Mouse (Mus musculus): ENCODE data around the gene Fanci.
A peak's percentile ranks its signal among the peaks of the same experiment; 100 is the strongest.

Fanci gene

GRCm38 (mm10) chr7:79463376-79464077 is 71.8 kb downstream of the Fanci start:
- DNase-seq (ENCODE audit: low read depth in 2 of 2, low spot score in 2 of 2), result no peak

- no peak for DNase-seq (ENCODE audit: low read depth in 2 of 2, low spot score in 2 of 2)
Measured at GRCm38 (mm10) chr7:79464776-79465420, 73.2 kb downstream of the Fanci start.

GRCm38 (mm10) chr7:79465461-79466044 is 73.8 kb downstream of the Fanci start:
- DNase-seq (ENCODE audit: low read depth in 2 of 2, low spot score in 2 of 2), result no peak

- peak; percentile 100 for DNase-seq (ENCODE audit: low read depth in 2 of 2, low spot score in 2 of 2)
Measured at GRCm38 (mm10) chr7:79466053-79466901, 74.5 kb downstream of the Fanci start, which contains the start of gene Polg. TSS of gene Polg (minus strand) at chr7:79466362.

GRCm38 (mm10) chr7:79467951-79468350 is 76.2 kb downstream of the Fanci start:
- DNase-seq (ENCODE audit: low read depth in 2 of 2, low spot score in 2 of 2), result no peak

GRCm38 (mm10) chr7:79468994-79469393 is 77.3 kb downstream of the Fanci start:
- no peak for DNase-seq (ENCODE audit: low read depth in 2 of 2, low spot score in 2 of 2)

- no peak for DNase-seq (ENCODE audit: low read depth in 2 of 2, low spot score in 2 of 2)
Measured at GRCm38 (mm10) chr7:79469766-79470165, 78.0 kb downstream of the Fanci start.

GRCm38 (mm10) chr7:79470718-79471117 is 79.0 kb downstream of the Fanci start:
- no peak for DNase-seq (ENCODE audit: low read depth in 2 of 2, low spot score in 2 of 2)

GRCm38 (mm10) chr7:79471436-79471835 is 79.7 kb downstream of the Fanci start:
- DNase-seq (ENCODE audit: low read depth in 2 of 2, low spot score in 2 of 2), result no peak

GRCm38 (mm10) chr7:79472792-79473191 is 81.1 kb downstream of the Fanci start:
- peak in 1 of 2 experiments; percentile 24 for DNase-seq (ENCODE audit: low read depth in 2 of 2, low spot score in 2 of 2)

- no peak for DNase-seq (ENCODE audit: low read depth in 2 of 2, low spot score in 2 of 2)
Measured at GRCm38 (mm10) chr7:79473496-79474194, 81.9 kb downstream of the Fanci start.

- no peak for DNase-seq (ENCODE audit: low read depth in 2 of 2, low spot score in 2 of 2)
Measured at GRCm38 (mm10) chr7:79474831-79475399, 83.2 kb downstream of the Fanci start.

GRCm38 (mm10) chr7:79486528-79486927 is 94.8 kb downstream of the Fanci start:
- no peak for DNase-seq (ENCODE audit: low read depth in 2 of 2, low spot score in 2 of 2)

GRCm38 (mm10) chr7:79493915-79494314 is 102.2 kb downstream of the Fanci start:
- DNase-seq (ENCODE audit: low read depth in 2 of 2, low spot score in 2 of 2), result peak; percentile 19 to 33

- DNase-seq (ENCODE audit: low read depth in 2 of 2, low spot score in 2 of 2), result peak; percentile 72 to 73
Measured at GRCm38 (mm10) chr7:79495988-79496815, 104.5 kb downstream of the Fanci start.

- no peak for DNase-seq (ENCODE audit: low read depth in 2 of 2, low spot score in 2 of 2)
Measured at GRCm38 (mm10) chr7:79496816-79497328, 105.1 kb downstream of the Fanci start.

GRCm38 (mm10) chr7:79497701-79498115 is 106.0 kb downstream of the Fanci start:
- DNase-seq (ENCODE audit: low read depth in 2 of 2, low spot score in 2 of 2), result no peak

- no peak for DNase-seq (ENCODE audit: low read depth in 2 of 2, low spot score in 2 of 2)
Measured at GRCm38 (mm10) chr7:79498356-79498755, 106.6 kb downstream of the Fanci start.

- DNase-seq (ENCODE audit: low read depth in 2 of 2, low spot score in 2 of 2), result no peak
Measured at GRCm38 (mm10) chr7:79498965-79499595, 107.4 kb downstream of the Fanci start.
